Mouse (Mus musculus): ENCODE results near the gene Cacna1c. TPM values are rescaled to one million over a fixed set of nuclear protein-coding genes. Genes with fewer than 3 reads are reported as not detected.

Gene Cacna1c
- polyA plus RNA-seq, 1 experiment from 2014 or later = 2.0 TPM

DNA sequence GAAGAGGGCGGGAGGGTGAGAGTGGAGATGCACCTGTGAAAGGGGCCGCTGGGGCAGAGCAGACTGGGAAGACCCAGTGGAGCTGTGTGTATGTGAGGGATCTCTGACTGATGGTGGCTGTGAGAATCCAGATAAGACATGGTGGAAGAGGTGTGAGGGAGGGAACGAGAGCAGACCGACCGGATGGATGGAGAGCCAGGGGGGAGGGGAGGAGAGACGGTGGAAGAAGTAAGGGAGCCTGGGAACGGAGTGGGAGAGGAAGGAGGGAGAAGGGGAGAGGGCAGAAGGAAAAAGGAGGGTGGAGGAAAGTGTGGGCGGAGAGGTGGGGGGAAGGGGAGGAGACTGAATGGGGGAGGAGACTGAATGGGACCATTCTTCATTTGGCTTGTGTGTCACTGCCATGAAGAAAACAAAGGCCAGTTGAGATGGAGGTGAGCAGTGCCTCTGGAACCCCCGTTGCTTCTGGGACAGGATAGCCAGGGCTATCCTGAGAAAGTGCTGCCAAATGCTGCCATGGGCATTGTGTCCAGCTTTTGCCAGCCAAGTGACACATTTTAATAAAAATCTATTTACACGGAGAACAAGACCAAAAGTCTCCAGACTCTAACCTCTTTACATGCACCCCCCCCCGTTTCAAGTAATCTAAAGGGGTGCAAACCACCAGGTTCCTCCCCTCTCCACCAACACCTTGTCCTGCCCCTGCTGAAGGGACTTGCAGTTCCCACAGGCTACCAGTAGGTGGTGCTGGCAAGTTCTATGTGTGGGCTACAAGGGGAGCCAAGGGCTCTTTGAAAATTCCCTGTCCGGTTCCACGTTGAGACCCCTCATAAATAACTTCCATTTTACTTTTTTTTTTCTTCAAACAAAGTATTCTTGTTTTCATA, 273.6 kb downstream of the Cacna1c start:
- Histone ChIP-seq H3K27ac (no peak overlapping the region), H3K4me3 (no peak overlapping the region), H3K9me3 (no peaks in the 10 kb centered on the region), H3K36me3 (replicated peaks) (no peaks in the 10 kb centered on the region), H3K4me1 (peaks cover 25% of the 10 kb centered on the region), H3K27me3 (ENCODE audit: poor library complexity, severe bottlenecking) (no peaks in the 10 kb centered on the region)
- WGBS = 38% methylated on average over 13 of the region's 13 CpGs
- peak; percentile 72 for DNase-seq (ENCODE audit: extremely low spot score, low spot score)

DNA sequence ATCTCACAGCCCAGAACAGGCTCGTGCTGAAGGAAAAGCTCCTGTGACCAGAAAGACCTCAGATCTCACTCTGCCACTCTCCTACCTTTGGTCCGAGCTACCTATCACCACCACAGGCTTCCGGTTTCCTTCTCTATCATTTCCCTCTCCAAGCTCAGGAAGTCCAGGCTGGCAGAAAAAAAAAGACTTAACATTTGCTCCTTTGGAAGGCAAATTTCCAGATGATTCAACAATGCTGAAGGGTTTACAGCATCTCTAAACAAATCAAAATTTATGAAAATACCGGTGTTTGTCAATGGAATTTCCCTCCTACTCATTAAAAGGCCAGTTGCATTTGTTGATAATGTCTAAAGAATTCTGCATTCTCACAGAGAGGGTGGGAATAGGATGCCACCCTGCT, 288.0 kb downstream of the Cacna1c start:
- H3K9me3 ChIP-seq = no peaks in the 10 kb centered on the region
- no peak overlapping the region for H3K27ac ChIP-seq
- 84% methylated on average over 4 of the region's 4 CpGs for WGBS
- H3K27me3 ChIP-seq (ENCODE audit: poor library complexity, severe bottlenecking) = no peaks in the 10 kb centered on the region
- H3K4me1 ChIP-seq = peaks cover 12% of the 10 kb centered on the region
- no peak overlapping the region for H3K4me3 ChIP-seq
- no peak for DNase-seq (ENCODE audit: extremely low spot score, low spot score)
- H3K36me3 ChIP-seq (replicated peaks) = no peaks in the 10 kb centered on the region

DNA sequence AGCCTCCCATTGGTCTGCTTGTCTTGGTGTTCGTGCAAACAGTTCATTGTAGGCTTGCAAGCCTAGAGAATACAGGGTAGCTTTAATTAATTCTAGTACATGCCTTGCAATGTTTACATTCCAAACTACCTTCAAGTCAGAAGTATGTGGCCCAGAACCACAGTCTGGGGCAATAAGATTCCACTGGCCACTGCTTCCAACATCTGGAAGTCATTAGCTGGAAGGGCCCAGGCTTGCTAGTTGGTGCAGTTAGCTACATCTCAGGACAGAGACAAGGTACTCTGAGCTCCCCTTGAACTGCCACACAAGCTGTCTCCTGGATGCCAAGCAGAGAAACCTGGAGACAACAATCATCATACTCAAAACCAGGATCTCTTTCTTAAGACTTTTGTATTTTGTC, 288.5 kb downstream of the Cacna1c start:
- no peaks in the 10 kb centered on the region for H3K36me3 ChIP-seq (replicated peaks)
- H3K4me3 ChIP-seq = no peak overlapping the region
- no peaks in the 10 kb centered on the region for H3K9me3 ChIP-seq
- DNase-seq (ENCODE audit: extremely low spot score, low spot score) = no peak
- H3K4me1 ChIP-seq = peaks cover 8% of the 10 kb centered on the region; the same call in 1 of the 2 replicates
- WGBS = 32% methylated on average over 1 of the region's 1 CpGs
- H3K27ac ChIP-seq = no peak overlapping the region
- H3K27me3 ChIP-seq (ENCODE audit: poor library complexity, severe bottlenecking) = no peaks in the 10 kb centered on the region

DNA sequence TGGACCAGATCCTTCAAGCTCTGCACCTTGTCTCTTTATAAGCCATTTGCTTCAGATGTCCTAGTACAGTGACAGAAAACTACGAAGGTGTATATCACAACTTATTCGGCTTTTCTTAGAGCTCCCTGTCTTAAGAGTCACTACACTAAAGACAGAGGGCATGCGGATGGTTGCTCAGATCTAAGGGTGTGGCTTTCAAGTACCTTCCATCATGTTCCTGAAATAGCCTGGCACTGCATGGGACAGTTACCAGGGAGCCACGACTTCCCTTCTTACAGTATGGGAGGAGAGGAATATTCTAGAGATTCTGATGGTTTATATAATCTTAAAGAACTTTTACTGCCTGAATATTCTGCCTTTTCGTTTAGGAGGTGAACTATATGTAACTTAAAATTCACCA, 289.3 kb downstream of the Cacna1c start:
- no peaks in the 10 kb centered on the region for H3K36me3 ChIP-seq (replicated peaks)
- DNase-seq (ENCODE audit: extremely low spot score, low spot score) = no peak
- peaks cover 6% of the 10 kb centered on the region; the same call in 1 of the 2 replicates for H3K4me1 ChIP-seq
- H3K27me3 ChIP-seq (ENCODE audit: poor library complexity, severe bottlenecking) = no peaks in the 10 kb centered on the region
- no peaks in the 10 kb centered on the region for H3K9me3 ChIP-seq
- H3K27ac ChIP-seq = no peak overlapping the region
- H3K4me3 ChIP-seq = no peak overlapping the region
- WGBS = 92% methylated on average over 5 of the region's 5 CpGs

DNA sequence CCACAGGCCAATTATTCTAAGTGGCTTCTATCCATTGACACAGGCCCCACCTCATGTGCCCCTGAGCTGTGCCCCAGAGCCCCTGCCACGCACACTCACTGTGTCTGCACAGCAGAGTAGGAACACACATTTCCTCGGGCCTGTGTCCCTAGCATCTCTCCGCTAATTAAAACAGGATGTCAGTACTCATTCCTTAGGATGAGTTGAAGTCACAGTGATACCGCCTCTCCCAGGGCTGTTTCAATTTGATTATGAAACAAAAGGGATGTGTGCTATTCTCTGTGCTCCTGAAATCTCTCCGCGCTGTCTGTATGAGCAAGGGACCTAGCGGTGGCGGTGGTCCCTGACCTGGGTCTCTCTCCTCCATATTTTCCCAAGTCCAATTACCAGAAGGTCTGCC, 296.5 kb downstream of the Cacna1c start:
- Histone ChIP-seq H3K4me3 (no peak overlapping the region), H3K27me3 (ENCODE audit: poor library complexity, severe bottlenecking) (no peaks in the 10 kb centered on the region), H3K27ac (no peak overlapping the region), H3K9me3 (no peaks in the 10 kb centered on the region), H3K4me1 (peaks cover 12% of the 10 kb centered on the region; the same call in 1 of the 2 replicates), H3K36me3 (replicated peaks) (no peaks in the 10 kb centered on the region)
- no peak for DNase-seq (ENCODE audit: extremely low spot score, low spot score)
- WGBS = 73% methylated on average over 8 of the region's 8 CpGs

DNA sequence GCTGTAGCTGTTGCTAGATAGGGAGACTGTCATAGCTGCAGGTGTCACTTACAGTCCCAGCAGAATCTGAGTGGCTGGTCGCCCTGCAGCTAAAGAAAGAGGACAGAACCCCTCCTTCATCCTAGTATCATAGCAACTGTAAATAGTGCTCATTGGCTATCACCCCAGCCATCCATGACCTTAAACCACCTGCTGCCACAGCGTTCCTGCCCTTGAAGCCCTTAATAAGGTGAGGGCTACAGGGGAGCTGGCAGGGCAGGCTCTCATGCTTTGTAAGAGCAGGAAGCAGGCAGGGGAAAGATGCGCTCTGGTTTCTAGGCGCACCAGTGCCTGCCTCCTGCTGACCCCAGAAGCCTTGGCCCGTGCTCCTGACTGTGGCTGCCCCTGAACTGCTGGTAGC, 299.1 kb downstream of the Cacna1c start:
- H3K27me3 ChIP-seq (ENCODE audit: poor library complexity, severe bottlenecking) = no peaks in the 10 kb centered on the region
- peaks cover 12% of the 10 kb centered on the region; the same call in 1 of the 2 replicates for H3K4me1 ChIP-seq
- H3K9me3 ChIP-seq = no peaks in the 10 kb centered on the region
- no peak overlapping the region for H3K4me3 ChIP-seq
- WGBS = 57% methylated on average over 5 of the region's 5 CpGs
- no peak overlapping the region for H3K27ac ChIP-seq
- no peak for DNase-seq (ENCODE audit: extremely low spot score, low spot score)
- no peaks in the 10 kb centered on the region for H3K36me3 ChIP-seq (replicated peaks)

DNA sequence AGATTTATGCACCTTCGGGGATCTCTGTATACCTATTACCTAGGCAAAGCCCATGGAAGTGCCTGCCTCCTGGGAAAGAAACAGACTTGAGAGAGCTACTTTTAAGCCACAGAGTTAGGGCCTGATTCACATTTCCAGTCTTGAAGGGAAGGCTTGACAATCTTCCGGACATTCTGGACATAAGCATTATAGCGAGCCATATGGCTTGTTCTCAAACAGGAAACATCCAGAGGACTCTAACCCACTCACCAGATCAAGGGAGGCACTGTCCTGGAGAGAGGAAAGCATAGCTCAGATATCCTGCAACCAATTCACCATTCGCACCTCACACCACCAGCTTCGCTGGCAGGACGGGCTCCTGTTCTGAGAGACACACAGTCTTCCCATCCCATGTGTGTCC, 302.2 kb downstream of the Cacna1c start:
- no peak overlapping the region for H3K27ac ChIP-seq
- no peaks in the 10 kb centered on the region for H3K9me3 ChIP-seq
- 91% methylated on average over 6 of the region's 6 CpGs for WGBS
- no peaks in the 10 kb centered on the region for H3K27me3 ChIP-seq (ENCODE audit: poor library complexity, severe bottlenecking)
- no peak for DNase-seq (ENCODE audit: extremely low spot score, low spot score)
- peaks cover 4% of the 10 kb centered on the region; the same call in 1 of the 2 replicates for H3K4me1 ChIP-seq
- no peaks in the 10 kb centered on the region for H3K36me3 ChIP-seq (replicated peaks)
- no peak overlapping the region for H3K4me3 ChIP-seq

DNA sequence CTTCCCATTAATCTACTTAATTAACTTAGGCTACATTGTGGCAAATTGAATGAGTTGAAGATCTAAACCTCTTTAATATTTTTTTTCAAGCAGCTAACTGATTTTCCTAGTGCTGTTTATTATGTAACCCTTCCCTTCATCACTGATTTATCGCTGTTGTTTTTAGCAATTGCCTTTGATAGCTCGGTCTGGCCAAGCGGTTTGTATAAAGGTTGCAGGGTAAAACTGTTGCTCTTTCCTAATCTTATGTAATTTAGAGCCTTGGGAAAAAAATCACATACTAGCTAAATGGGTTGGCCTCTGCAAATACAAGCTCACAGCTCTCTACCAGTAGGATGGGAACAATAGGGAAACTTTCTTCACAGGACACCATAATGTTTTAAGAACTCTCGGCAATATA, 306.8 kb downstream of the Cacna1c start:
- no peak for DNase-seq (ENCODE audit: extremely low spot score, low spot score)
- no peak overlapping the region for H3K27ac ChIP-seq
- WGBS = 93% methylated on average over 4 of the region's 4 CpGs
- H3K27me3 ChIP-seq (ENCODE audit: poor library complexity, severe bottlenecking) = no peaks in the 10 kb centered on the region
- no peaks in the 10 kb centered on the region for H3K36me3 ChIP-seq (replicated peaks)
- no peak overlapping the region for H3K4me3 ChIP-seq
- H3K9me3 ChIP-seq = no peaks in the 10 kb centered on the region
- no peaks in the 10 kb centered on the region for H3K4me1 ChIP-seq

DNA sequence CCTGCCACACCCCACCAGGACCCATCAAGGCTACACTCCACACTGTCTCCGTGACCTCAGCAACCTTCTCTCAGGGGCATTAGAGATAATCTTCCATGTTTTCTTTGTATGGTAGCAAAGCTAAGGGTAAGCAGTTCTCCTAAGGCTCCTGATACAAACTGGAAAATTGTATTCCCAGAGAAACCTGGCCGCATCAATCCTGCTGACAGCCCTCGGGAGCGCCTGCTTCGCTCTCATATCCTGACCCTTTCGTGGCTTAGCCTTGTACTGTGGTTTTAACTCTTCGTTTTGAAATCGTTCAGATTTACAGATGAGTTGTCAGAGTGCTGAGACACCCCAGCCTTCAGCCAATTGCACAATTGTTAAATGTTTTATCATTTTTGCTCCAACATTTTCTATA, 309.2 kb downstream of the Cacna1c start:
- Histone ChIP-seq H3K4me3 (no peak overlapping the region), H3K27me3 (ENCODE audit: poor library complexity, severe bottlenecking) (no peaks in the 10 kb centered on the region), H3K4me1 (no peaks in the 10 kb centered on the region), H3K9me3 (no peaks in the 10 kb centered on the region), H3K36me3 (replicated peaks) (no peaks in the 10 kb centered on the region), H3K27ac (no peak overlapping the region)
- no peak for DNase-seq (ENCODE audit: extremely low spot score, low spot score)
- WGBS = 93% methylated on average over 8 of the region's 8 CpGs

DNA sequence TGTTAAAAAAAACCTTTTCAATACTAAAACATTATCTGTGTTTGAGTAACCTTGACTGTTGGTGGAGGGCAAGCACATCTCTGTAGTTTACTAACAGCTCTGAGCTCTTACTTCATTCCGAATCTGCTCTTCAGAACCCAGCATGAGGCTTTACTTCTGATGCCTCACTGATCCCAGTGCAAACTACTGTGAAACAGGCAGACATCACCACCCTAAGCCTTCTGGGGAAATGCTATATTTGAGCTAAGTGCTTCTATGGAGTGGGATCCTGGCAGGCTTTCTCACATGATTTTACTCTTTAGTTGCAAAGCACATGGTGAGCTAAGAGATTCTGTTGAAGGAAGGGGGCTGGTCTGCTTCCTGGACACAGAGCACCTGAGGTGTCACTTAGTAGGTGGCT, 311.3 kb downstream of the Cacna1c start:
- DNase-seq (ENCODE audit: extremely low spot score, low spot score) = no peak
- H3K27ac ChIP-seq = no peak overlapping the region
- no peaks in the 10 kb centered on the region for H3K36me3 ChIP-seq (replicated peaks)
- no peaks in the 10 kb centered on the region for H3K4me1 ChIP-seq
- no peak overlapping the region for H3K4me3 ChIP-seq
- H3K9me3 ChIP-seq = no peaks in the 10 kb centered on the region
- no peaks in the 10 kb centered on the region for H3K27me3 ChIP-seq (ENCODE audit: poor library complexity, severe bottlenecking)
- WGBS = 66% methylated on average over 1 of the region's 1 CpGs

DNA sequence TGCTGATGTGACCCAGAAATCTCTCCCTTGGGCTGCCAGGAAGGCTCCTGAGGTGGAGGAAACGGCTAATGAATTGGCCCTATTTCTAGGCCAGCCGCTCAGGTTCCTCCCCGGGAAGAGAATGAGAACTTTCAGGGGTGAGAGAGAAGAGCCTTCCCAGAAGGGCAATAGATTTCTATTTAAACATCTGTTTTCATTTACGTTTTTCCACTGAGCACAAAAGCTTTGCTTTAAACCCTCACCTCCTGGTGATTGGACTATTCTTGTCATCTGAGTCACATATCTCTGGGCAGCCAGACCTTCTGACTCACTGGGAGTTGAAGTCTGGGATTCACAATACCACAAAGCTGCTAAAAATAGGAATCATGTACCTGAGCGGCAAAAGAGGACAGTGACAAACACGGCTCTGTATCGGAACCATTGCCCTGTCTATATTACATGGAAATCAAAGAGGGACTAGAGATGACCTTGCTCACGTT, 312.1 kb downstream of the Cacna1c start:
- no peak for DNase-seq (ENCODE audit: extremely low spot score, low spot score)
- H3K36me3 ChIP-seq (replicated peaks) = no peaks in the 10 kb centered on the region
- H3K9me3 ChIP-seq = no peaks in the 10 kb centered on the region
- no peak overlapping the region for H3K4me3 ChIP-seq
- no peaks in the 10 kb centered on the region for H3K27me3 ChIP-seq (ENCODE audit: poor library complexity, severe bottlenecking)
- 75% methylated on average over 8 of the region's 8 CpGs for WGBS
- H3K27ac ChIP-seq = no peak overlapping the region
- no peaks in the 10 kb centered on the region for H3K4me1 ChIP-seq

DNA sequence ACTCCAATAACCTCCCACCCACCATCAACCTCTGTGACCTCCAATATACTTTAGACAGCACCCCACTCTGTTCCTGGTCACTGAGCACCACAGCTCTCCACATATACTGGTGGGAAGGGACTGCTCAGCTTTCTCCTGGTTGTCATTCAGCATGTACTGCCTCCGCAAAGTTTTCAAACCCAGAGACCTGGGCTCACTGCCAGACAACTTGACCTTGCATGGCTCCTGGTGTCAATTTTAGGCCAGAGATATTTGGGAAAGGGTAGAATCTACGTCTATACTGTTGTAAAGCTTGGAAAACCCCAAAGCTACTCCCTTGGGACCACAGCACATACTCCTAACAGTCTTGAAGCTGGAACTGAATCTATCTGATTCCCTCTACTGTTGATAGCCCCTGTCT, 320.0 kb downstream of the Cacna1c start:
- Histone ChIP-seq H3K27ac (no peak overlapping the region), H3K27me3 (ENCODE audit: poor library complexity, severe bottlenecking) (no peaks in the 10 kb centered on the region), H3K9me3 (no peaks in the 10 kb centered on the region), H3K36me3 (replicated peaks) (no peaks in the 10 kb centered on the region), H3K4me1 (no peaks in the 10 kb centered on the region), H3K4me3 (no peak overlapping the region)
- WGBS = 76% methylated on average over 2 of the region's 2 CpGs
- no peak for DNase-seq (ENCODE audit: extremely low spot score, low spot score)

DNA sequence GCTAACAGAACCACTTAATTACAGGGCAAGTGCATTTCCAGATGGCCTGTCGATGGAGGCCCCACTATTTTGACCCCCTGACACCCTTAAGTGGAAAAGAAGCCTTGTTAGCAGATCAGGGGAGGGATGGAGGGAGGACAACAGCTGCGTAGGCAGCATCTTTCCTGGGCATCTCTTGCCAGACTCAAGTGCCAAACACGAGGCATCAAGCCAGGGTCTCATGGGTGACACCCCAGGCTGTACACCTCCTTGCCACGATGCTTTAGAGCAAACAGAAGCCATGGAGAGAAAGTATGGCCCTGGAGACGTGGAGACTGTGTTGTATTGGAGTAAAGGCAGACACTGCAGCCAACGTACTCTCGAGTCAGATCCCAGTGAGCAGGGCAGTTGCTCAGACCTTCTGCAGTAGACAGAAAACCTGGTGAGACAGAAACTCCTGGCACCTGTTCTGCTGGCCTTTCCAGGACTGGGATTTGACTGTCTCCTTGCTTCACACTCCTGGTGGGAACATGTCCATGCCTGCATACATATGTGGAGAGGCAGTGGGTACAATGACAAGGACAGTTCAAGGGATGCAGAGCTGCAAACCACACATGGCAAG, 325.9 kb downstream of the Cacna1c start:
- Histone ChIP-seq H3K27ac (no peak overlapping the region), H3K36me3 (replicated peaks) (no peaks in the 10 kb centered on the region), H3K9me3 (no peaks in the 10 kb centered on the region), H3K4me1 (peaks cover 18% of the 10 kb centered on the region), H3K27me3 (ENCODE audit: poor library complexity, severe bottlenecking) (no peaks in the 10 kb centered on the region), H3K4me3 (no peak overlapping the region)
- WGBS = 84% methylated on average over 7 of the region's 7 CpGs
- DNase-seq (ENCODE audit: extremely low spot score, low spot score) = no peak

Data from forebrain, embryonic 10.5 days (tissue).